Mouse (Mus musculus): ENCODE results near the gene Trim71. TPM values are rescaled to one million over a fixed set of nuclear protein-coding genes. Genes with fewer than 3 reads are reported as not detected.

Gene Trim71
- total RNA-seq, 2 experiments from 2014 or later: 0.91 to 1.2 TPM

DNA sequence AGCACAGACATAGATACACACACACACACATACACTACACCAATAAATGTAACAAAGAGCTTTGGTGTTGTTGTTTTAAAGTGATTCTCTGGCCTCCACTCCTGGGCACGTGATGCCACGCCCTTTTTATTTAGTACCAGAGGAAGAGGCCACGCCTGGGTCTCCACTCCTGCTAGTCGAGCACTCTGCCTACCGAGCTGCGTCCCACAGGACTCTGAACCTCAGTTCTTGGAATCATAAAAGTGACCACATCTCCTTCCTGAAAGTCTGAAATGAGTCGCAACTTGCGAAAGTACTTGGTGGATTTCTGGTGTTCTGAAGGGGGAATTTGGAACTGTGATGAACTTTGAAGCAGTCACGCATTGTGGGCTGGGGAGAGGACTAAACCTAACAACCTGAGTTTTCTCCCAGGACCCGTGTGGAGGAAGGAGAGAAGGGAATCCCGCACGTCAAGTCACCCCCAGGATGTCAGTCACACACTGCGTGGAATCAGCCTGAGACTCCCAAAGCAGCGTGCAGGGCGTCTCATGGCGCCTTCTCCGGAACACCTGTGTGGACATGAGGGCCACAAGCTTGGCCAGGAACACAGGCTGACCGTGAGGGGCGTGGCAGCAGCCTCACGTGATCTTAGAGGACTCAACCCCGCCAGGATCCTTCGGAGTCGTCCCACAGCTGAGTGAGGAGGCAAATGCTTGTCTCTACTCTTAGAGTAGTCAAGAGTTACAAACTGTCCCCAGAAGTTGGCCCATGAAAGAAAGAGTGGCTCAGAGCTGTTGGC lies 76.5 kb downstream of the Trim71 start:
- no peak for DNase-seq (ENCODE audit: extremely low spot score in 1 of 2, low spot score in 1 of 2)

DNA sequence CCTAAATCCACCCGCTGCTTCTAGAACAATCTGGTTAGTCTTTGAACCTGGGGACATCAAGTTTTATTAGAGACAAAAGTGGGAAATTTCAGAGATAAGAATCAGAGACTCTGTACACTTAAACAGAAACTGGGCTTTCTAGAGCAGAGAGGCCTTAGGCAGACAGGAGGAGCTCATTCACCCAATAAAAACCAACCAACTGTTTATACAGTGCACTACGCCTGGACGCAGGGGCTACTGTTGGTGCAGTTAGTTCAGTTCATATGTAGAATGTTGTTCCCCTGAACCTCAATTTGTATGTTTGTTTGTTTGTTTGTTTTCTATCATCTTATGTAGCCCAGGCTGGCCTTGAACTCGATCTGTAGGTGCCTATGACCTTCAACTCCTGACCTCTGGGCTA lies 77.4 kb downstream of the Trim71 start:
- no peak for DNase-seq (ENCODE audit: extremely low spot score in 1 of 2, low spot score in 1 of 2)

DNA sequence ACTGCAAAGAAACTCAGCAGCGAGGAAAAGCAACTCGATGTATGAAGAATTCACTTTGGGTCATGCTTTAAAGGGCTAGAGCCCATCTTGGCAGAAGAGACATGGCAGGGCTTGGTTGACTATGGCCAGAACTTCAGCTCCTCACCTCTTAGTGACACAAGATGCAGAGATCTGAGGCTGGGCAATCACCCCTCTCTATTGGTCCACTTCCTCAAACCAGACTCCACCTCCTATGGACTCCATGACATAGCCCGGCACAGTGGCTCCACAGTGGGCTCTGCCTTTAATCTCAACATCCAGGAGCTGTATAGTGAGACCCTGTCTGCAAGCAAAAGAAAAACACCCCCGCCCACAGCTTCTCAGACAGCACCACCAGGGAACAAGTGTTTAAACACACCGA lies 79.4 kb downstream of the Trim71 start:
- no peak for DNase-seq (ENCODE audit: extremely low spot score in 1 of 2, low spot score in 1 of 2)

DNA sequence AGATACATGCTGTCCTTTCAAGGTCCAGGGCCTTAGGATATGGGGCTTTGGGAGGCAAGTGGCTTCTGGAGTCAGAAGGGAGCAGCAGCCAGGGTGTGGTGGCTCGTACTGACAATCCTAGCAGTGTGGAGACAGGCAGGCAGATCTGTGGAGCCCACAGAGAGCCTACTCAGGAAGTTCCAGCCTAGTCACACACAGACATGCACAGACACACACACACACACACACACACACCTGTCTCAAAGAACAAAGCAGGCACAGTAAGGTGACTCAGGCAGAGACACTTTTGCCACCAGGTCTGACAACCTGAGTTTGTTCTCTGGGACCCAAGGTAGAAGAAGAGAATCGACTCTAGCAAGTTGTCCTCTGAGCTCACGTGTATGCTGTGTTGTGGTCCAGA lies 83.2 kb downstream of the Trim71 start:
- no peak for DNase-seq (ENCODE audit: extremely low spot score in 1 of 2, low spot score in 1 of 2)

DNA sequence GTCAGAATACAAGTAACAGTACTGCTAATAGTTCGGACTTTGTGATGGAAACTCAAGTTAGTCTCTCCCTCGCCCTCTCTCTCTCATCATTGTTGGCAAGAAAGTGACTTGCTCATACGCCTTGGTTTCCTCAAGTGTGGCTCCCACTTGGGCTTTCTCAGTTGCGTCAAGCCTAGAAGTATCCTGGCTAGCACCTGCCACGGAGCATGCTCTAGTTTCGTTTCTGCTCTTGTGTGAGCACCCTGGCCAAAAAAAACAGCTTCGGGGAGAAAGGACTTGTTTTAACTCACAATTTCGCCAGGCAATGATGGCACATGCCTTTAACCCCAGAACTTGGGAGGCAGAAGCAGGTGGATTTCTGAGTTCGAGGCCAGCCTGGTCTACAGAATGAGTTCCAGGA lies 87.2 kb downstream of the Trim71 start:
- no peak for DNase-seq (ENCODE audit: extremely low spot score in 1 of 2, low spot score in 1 of 2)

DNA sequence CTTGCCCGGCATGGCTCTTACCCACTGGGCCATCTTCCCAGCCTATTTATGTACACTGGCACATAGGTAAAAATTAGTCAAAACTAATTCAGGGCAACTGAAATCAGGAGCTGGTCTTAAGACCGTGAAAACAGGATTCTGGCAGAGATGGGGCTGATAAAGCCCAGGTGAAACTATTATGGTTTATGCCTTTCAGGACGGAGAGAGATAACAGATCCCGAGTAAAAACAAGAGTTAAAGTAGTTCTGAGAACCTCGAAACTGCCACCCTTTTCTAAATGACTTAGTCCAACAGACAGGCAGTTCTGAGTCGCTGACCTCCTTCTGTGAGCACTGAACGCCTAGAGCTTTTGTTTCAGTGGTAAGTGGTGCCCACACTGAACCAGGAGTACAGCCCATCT lies 92.3 kb downstream of the Trim71 start:
- no peak for DNase-seq (ENCODE audit: extremely low spot score in 1 of 2, low spot score in 1 of 2)

DNA sequence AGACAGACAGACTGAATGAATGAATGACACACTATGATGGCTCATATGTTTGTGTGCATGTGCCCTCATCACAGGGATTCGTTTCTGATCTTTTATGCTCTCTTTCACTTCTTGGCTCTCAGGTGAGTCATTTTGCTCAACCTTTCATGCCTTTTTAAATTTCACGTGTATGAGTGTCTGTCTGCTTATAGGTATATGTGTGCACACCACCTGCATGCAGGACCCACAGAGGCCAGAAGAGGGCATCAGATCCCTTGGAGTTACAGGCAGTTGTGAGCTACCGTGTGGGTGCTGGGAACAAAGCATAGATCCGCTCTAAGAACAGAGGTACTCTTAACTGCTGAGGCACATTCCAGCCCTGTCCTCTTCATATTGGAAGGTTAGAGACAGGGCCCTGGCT lies 95.5 kb downstream of the Trim71 start:
- DNase-seq (ENCODE audit: extremely low spot score in 1 of 2, low spot score in 1 of 2): no peak

DNA sequence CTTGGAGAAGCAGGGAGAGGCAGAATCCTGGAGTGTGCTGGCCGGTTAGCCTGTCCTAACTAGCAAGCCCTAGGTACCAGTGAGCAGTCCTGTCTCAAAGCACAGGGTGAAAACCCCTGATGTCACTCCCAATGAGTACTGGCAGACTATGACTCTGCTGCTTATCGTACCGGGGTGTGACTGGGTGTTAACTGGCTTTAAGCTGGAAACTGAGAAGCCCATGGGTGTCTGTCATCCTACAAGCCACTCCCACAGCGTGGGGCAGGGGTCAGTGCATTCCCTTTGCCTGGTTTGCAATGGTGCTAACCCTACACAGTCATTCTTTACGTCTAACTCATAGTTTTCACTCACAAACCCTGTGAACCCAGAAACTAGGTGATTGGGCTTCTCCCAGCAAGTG lies 96.0 kb downstream of the Trim71 start:
- DNase-seq (ENCODE audit: extremely low spot score in 1 of 2, low spot score in 1 of 2): no peak

DNA sequence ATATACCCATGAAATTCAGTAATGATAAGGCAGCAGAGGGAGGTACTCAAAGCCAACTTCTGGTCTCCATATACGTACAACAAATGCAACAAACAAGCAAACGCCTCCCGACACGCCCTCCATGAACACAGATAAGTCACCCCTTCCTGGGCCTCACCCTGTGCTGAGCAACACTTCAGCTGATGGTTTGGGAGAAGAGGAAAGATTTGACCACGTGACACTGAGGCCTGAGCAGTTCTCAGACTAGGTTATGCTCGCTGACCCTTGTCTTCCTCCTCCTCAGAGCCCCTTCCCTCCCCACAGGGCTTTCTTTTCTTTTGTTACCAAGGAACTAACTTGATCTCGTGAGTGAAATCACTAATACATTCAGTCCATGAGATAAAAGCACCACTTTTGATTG lies 97.3 kb downstream of the Trim71 start:
- DNase-seq (ENCODE audit: extremely low spot score in 1 of 2, low spot score in 1 of 2): no peak

DNA sequence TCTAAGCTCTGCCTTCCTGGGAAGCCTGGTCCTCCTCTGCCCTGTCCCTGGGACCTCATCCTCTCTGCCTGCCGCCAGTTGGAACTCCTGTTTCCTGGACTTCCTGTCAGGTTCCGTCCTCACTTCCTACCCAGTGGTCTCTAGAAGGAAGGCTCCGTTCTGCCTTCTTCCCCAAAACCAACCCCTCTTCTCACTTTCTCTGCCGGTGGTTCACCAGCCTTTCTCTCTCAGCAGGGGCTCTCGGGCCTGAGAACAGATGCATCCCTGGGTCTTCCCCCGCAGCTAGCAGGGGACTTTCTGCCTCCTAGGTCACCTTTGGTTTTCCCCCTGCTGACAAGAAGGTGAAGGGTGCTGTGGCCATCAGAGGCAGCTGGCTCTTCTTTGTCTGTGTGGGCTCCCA lies 98.7 kb downstream of the Trim71 start:
- no peak for DNase-seq (ENCODE audit: extremely low spot score in 1 of 2, low spot score in 1 of 2)

DNA sequence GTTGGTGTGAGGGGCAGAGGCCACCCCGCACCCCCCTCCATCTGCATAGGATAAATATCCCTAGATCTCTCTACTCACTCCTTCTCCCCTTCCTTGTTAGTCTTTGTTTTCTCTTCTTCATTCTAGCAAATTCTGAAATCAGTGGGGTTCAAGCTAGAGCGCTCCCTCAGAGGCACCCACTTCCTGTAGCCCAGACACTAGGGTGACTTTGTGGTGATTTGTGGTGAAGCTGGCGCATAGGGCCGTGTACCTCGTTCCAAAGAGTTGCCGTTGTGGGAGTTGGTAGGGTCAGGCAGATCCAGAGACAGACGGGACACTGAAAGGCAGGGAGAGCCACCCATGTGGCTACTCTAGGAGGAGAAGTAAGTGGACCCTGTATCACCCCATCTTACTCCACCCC lies 101.6 kb downstream of the Trim71 start:
- no peak for DNase-seq (ENCODE audit: extremely low spot score in 1 of 2, low spot score in 1 of 2)

DNA sequence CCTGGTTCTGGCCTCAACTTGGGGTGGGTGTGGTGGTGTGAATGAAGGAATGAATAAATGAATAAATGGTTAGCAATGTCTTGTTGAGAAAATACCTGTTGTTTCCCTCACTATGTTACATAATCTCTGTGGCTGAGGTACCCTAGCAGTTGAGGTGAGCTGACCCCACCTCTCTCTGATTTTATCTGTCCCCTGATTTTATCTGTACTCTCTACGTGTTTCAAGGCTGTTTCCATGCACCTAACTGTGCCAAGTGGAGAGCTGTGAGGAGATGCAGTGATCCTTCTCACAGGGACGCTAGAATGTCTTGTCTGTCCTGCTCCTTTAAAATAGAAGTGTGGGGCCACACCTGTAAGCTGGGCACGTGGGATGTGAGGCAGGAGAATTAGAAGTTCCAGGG lies 105.7 kb downstream of the Trim71 start:
- DNase-seq (ENCODE audit: extremely low spot score in 1 of 2, low spot score in 1 of 2): no peak

Other genes starting within 250 kb of the Trim71 start
- gene Bcl2a1c, start 234.2 kb downstream of the Trim71 start, total RNA-seq (2021): not detected
- gene Crtap, start 173.7 kb downstream of the Trim71 start, total RNA-seq (2021): 1 to 10 TPM; 5.7 to 6.9 TPM
- gene Glb1, start 163.3 kb downstream of the Trim71 start, total RNA-seq (2021): 10 to 100 TPM; 22.8 to 23.7 TPM
- 1 to 10 TPM; 9.8 TPM for gene Tmppe, start 163.3 kb downstream of the Trim71 start, total RNA-seq (2021)
- not detected for gene Ccr4, start 59.5 kb downstream of the Trim71 start, total RNA-seq (2021)
- not detected for gene C130032M10Rik, start 48.7 kb downstream of the Trim71 start, total RNA-seq (2021)
- gene Cnot10, start 75.8 kb upstream of the Trim71 start, total RNA-seq (2021): 10 to 100 TPM; 50.8 to 51.9 TPM
- 100 to 1,000 TPM in 1 of 2 experiments, 10 to 100 TPM in 1; 92.8 to 101 TPM for gene Dync1li1, start 124.4 kb upstream of the Trim71 start, total RNA-seq (2021)
- gene Cmtm6, start 166.7 kb upstream of the Trim71 start, total RNA-seq (2021): 10 to 100 TPM; 21.4 to 21.8 TPM
- 1 to 10 TPM; 4.9 to 5.1 TPM for gene Cmtm7, start 217.5 kb upstream of the Trim71 start, total RNA-seq (2021)